Mouse (Mus musculus) T-cell, adult 2 months (primary cell): ENCODE measurements around the gene Gabra1.

Experiments
- DNase-seq: peaks from one replicate; pipeline ENCODE4 v3.0.0; 2022; ENCODE audit warnings: low spot score

Gabra1 gene

DNA sequence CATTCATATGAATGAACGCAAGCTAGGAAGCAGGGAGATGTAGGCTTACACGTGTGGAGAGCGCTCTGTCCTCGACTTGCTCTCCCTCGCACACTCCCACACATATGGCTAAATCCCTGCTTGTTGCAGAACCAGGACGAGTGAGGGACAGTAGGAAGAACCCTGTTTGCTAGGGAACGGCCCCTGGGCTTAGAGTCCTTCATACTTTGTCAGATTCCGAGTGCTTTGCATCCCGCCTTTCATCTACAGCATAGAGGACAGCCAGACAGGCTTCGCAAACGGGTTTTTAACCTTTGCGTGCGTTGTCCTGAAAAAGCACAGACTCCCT lies at the start of gene Gabra1:
Gene Gabra1, minus strand, starts transcription at position 106 of the 328 bp plus-strand sequence.
- DNase-seq = no peak

DNA sequence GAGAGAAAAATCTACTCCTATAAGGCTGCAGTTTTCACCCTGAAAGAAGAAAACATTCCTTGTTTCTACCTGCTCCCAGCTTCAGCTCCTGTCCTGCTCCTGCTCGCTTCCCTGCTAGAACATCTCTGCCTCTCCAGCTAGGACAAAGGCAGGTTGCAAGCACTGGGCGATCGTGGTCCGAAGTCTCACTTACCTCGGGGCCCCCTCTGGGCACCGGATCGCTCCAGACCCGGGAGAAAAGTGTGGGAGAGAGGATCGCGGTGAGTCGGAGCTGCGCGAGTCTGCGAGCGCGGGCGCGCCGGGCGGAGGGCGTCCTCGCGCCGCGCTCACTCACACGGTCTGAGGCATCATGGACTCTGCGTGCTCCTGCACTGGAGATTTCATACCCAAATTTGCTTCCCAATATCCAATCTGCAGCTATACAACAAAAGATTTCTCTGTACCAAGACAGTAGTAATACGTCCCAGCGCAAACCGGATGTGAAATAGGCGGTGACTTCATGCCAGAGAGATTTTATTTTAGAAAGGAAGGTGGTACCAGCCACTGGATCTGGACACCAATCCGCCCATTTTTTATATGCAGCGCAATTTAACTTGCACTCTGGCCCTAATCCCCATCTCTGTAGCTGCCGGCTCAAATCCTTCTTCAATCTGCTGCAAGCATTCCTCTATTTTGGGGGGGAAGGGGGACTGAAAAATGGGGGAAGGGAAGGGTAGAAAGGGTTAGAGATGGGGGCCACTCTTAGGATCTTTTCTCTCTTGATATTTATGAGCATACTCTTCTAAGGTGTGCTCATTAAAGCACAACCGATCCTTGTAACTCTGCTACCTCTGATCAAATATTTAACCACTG lies 531 bp downstream of the Gabra1 start:
- DNase-seq = no peak

DNA sequence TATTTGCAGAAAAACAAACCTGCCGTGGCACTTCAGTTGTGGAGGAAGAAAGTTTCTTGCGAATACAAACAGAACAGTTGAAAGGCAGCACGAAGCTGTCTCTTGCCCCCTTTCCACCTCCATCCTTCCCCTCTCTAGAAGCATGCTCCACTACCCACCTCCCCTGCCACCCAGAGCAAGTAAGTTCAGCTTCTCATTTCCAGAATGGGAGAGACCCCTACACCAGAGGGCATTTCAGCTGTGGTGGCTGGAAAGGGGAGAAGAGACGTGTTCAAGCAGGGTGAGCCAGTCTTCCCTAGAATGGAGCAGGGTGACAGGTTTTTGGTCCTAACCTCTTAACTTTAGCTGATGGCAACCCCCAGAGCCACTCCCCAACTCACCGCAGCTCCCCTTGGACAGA lies 1.3 kb downstream of the Gabra1 start:
- no peak for DNase-seq

DNA sequence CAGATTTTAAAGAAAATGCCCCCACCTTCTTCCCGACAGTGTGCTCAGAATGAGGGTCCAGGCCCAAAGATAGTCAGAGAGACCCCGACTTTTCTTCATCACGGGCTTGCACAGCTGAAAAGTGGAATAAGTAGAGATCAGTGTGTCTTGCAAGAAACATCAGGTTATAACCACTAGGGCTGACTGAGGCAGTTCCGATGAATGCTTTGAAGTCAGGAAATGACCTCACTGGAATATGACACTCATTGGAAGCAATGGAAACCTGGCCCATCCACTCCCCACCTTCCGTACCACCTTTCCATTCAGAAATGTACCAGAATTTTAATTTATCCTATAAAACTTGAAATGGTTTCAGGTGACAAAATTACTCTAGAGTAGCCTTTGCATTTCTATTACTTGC lies 3.2 kb downstream of the Gabra1 start:
- no peak for DNase-seq

DNA sequence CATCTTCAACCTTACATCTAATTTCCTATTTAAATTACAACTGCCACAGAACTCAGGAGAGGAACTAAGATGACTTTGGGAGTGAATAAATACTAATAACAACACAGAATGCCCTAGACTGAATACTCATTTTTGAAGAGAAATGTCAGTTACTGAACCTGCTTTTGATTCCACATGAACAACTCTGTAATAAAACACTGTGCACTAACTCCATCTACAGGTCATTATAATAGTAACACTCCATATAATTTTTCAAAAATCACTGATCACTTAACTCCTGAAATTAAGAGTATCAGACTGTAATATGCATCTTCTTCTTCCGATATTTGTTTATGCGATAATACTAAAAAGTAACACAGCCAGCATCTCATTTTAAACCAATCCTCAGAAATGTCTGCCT lies 4.4 kb downstream of the Gabra1 start:
- no peak for DNase-seq

DNA sequence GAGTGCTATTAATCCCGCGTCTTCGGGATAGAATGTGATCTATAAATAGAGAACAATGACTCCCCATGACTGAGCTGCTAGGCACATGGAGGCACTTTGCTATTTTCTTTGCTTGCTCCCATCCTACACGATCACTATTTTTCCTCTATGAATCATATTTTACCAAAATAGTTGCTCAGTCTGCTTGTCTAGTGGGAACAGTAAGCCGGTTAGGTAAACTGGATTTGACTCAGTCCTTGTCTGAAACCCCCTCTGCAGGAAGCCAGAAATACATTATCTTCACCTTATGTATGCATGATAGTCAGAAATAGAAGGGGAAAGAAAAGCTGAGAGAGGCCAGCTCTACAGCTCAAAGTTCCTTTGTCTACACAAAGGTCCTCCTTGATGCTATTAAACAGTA lies 31.3 kb downstream of the Gabra1 start:
- no peak for DNase-seq

DNA sequence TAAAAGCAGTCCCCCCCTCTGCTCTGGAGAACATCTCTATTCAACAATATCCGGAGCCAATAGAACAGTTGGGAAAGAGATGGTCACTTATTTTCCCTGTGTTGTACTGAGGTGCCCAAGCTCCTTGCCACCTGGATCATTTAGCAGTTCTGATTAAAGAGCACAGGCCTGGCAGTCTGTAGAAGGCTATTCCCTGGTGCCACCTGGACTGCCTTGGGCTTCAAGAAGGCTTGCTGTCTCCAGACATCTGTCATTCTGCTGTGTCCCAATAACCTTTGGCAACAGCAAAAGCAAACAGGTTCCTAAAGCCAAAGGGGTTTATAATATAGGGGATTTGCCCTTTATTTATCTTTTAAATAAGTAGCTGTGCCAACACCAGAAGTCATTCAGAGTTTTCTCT lies 65.8 kb downstream of the Gabra1 start:
- DNase-seq = no peak

DNA sequence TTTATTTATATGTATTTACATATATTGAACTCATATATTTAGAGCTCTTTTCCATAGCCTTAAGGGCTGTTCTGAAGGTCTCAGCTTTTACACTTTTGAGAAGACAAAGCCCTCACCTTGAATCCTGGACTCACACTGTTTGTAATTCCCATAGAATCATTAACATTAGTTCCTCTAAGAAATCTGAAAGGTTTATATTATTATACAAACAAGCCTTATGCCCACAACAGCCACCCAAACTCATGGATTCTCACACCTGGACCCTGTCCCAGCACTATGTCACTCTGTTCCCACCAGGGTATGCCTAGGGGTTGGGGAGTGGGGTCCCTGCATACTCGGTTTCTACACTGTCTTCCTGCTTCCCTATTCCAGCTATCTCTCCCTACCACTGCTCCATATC lies 72.7 kb downstream of the Gabra1 start:
- no peak for DNase-seq

DNA sequence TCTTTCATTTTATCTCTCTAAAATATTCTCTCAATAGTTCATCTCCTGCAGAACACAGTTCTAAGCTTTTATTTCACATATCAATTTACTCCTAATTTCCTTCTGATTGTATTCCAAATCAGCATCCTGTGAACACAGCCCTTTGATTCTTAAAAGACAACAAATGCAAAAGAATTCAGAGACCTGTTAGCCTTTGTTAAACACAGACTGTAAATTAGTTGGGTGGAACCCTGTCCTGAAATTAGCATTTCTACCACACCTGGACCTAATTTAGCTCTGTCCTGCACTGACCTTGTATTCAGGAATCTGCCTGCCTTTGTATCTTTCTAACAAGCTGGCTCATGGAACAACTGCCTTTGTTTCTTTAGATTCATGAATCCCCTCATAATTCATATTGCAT lies 73.1 kb downstream of the Gabra1 start:
- DNase-seq = no peak

DNA sequence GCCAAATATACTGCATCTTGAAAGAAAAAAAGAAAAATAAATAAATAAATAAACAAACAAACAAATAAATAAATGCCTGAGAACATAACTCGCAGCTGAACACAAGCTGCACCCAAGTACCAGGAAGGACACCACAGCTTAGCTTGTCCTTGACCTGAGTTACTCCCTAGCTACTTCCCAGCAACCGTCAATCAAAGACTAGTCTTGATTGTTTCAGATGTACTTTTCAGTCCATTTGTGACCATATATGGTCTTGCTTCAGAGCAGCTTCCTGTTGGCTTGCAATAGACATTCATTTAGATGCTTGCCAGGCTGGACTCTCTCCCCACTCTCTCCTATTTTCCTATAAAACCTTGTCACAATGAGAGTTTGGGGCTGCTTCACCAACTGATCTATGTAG lies 87.2 kb downstream of the Gabra1 start:
- no peak for DNase-seq
